Mouse (Mus musculus) midbrain, embryonic 15.5 days (tissue): Measurements from ENCODE around the gene Abcb8. TPM values are rescaled to one million over a fixed set of nuclear protein-coding genes. Genes with fewer than 3 reads are reported as not detected.

Experiments
- ATAC-seq: fragments of 200-750 bp; cut with Nextera tagmentation; replicated peaks from 2 replicates; pipeline ENCODE4 v1.8.0; 2017; ENCODE audit warnings: moderate TSS enrichment
- H3K27ac ChIP-seq: fragments of 300-500 bp; sonication (generic); 2 replicates; pipeline ENCODE4 v1.5.1; 2015; ENCODE audit warnings: mild to moderate bottlenecking, inconsistent platforms
- H3K27me3 ChIP-seq: fragments of 300-500 bp; sonication (generic); replicated peaks from 2 replicates; pipeline ENCODE4 v1.6.1; 2015; ENCODE audit warnings: inconsistent platforms
- H3K36me3 ChIP-seq: fragments of 300-500 bp; sonication (generic); replicated peaks from 2 replicates; pipeline ENCODE4 v1.6.1; 2015; ENCODE audit warnings: inconsistent platforms
- H3K4me1 ChIP-seq: fragments of 300-500 bp; sonication (generic); 2 replicates; pipeline ENCODE4 v1.6.1; 2015; ENCODE audit warnings: inconsistent platforms
- H3K4me2 ChIP-seq: fragments of 300-500 bp; sonication (generic); 2 replicates; pipeline ENCODE4 v1.6.1; 2015; ENCODE audit warnings: inconsistent platforms, mild to moderate bottlenecking, moderate library complexity
- H3K4me3 ChIP-seq: fragments of 300-500 bp; sonication (generic); 2 replicates; pipeline ENCODE4 v1.5.1; 2015; ENCODE audit warnings: mild to moderate bottlenecking, inconsistent platforms
- H3K9ac ChIP-seq: fragments of 300-500 bp; sonication (generic); 2 replicates; pipeline ENCODE4 v1.6.1; 2015; ENCODE audit warnings: mild to moderate bottlenecking, inconsistent platforms
- H3K9me3 ChIP-seq: fragments of 300-500 bp; sonication (generic); 2 replicates; pipeline ENCODE4 v1.6.1; 2016; ENCODE audit warnings: inconsistent platforms
- WGBS: fragments of 180-500 bp; shearing (Covaris S2); methylation state at CpG from one replicate; pipeline ENCODE4 v1.1.7; 2015; ENCODE audit warnings: mixed read lengths; 5-methylcytosine and 5-hydroxymethylcytosine counted together
- polyA plus RNA-seq: library from polyadenylated mRNA; unstranded; fragments of >200 nt; fragmentation: Nextera tagmentation; extraction: Ambion mirVana; gene quantifications from 2 replicates; pipeline ENCODE4 v1.2.1, GENCODE M21; 2015

Abcb8 gene
- polyA plus RNA-seq, 1 experiment from 2014 or later: 57.1 TPM

- peaks cover 56% of the 10 kb centered on the region for H3K4me1 ChIP-seq
- ATAC-seq: peak; percentile 95
- H3K36me3 ChIP-seq: no peaks in the 10 kb centered on the region; the same call in 1 of the 2 replicates
Observed at GRCm38 (mm10) chr5:24423129-24424003, 29.9 kb downstream of the Abcb8 start, which contains the start of the genes Cdk5 and Slc4a2. Cdk5 (minus strand) TSS chr5:24423530. Slc4a2 (plus strand) TSS chr5:24423837.

DNA sequence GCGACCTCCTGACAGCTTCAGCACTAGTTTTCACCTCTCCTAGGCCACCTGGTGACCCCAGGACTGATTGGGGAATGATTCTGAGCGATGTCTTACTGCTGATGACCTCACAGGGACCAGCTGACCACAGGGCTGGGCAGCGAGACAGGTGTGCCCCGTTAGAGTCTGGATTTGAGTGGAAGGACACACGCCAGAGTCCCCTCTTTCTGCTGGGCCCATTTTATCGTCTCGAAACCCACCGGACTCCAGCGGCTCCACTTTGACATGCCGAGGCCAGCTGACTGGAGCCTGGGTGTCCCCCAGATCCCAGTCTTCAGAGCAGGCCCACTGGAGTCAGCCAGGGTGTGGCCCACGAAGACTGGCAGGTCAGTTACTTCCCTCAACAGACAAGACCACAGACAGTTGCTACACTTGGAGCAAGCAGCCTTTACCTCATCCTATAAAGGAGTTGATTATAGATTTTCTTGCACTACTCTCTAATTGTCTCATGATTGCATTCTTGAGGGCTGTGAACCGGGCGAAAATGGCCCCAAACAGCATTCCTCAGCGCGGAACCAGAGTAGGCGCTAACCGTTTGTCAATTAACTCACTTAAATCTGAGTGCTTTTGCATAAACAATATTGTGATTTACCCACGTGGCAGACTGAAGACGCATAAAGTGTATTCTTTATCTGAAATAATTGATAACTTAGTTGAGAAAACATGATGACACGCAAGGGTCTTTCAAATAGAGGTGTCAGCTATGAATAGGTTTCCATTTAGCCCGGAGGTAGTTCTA is 30.7 kb downstream of the Abcb8 start:
- Histone ChIP-seq H3K4me2 (peak overlapping the region; percentile 91), H3K4me3 (peak overlapping the region; percentile 64), H3K36me3 (no peaks in the 10 kb centered on the region; the same call in 1 of the 2 replicates), H3K27me3 (peaks cover 7% of the 10 kb centered on the region; the same call in 1 of the 2 replicates), H3K27ac (peak overlapping the region; percentile 88), H3K9me3 (no peaks in the 10 kb centered on the region), H3K4me1 (peaks cover 60% of the 10 kb centered on the region), H3K9ac (peak overlapping the region; percentile 65)
- WGBS: 15% methylated on average over 21 of the region's 21 CpGs
- peak; percentile 3; the same call in 1 of the 2 replicates for ATAC-seq

More at GRCm38 (mm10) chr5:24423129-24424003, 29.9 kb downstream of the Abcb8 start, which contains the start of the genes Cdk5 and Slc4a2:
- H3K9me3 ChIP-seq: no peaks in the 10 kb centered on the region
- peak within 1 kb of the TSS; percentile 91 for H3K4me2 ChIP-seq
- H3K9ac ChIP-seq: peak within 1 kb of the TSS; percentile 75
- H3K27ac ChIP-seq: peak within 1 kb of the TSS; percentile 88
- peaks cover 7% of the 10 kb centered on the region; the same call in 1 of the 2 replicates for H3K27me3 ChIP-seq
- WGBS: under 1% methylated on average over 46 of the region's 46 CpGs
- H3K4me3 ChIP-seq: peak within 1 kb of the TSS; percentile 64

DNA sequence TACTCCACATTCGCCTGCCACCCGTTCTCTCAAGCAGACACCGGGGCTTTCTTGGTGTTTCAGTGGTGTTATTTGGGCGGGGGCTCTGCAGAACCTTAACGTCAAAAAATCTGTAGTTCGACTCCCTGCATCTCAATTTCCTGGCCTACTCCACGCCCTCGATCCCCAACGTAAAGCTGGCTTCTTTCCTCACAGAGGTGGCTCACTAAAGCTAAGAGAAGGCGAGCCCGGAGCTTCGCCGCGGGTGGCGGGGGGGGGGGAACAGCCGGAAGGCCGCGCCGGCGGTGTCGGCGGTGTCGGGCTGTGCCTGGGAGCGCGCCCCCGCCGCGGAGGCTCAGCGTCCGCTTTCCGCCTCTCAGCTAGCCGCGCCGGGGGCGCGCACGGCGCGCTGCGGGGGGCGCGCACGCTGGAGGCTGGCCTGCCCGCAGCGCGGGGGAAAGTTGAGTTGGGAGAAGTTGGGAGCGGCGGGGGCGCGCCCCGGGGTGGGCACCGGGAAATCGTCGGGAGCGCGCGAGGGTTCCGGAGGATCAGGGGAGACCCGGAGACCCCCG is 31.5 kb downstream of the Abcb8 start:
- WGBS: under 1% methylated on average over 57 of the region's 60 CpGs
- H3K4me1 ChIP-seq: peaks cover 60% of the 10 kb centered on the region
- H3K9me3 ChIP-seq: no peaks in the 10 kb centered on the region
- peak overlapping the region; percentile 43 for H3K9ac ChIP-seq
- H3K36me3 ChIP-seq: no peaks in the 10 kb centered on the region; the same call in 1 of the 2 replicates
- peak overlapping the region; percentile 88 for H3K27ac ChIP-seq
- H3K4me2 ChIP-seq: peak overlapping the region; percentile 91
- ATAC-seq: no peak
- peak overlapping the region; percentile 64 for H3K4me3 ChIP-seq
- H3K27me3 ChIP-seq: peaks cover 7% of the 10 kb centered on the region; the same call in 1 of the 2 replicates

DNA sequence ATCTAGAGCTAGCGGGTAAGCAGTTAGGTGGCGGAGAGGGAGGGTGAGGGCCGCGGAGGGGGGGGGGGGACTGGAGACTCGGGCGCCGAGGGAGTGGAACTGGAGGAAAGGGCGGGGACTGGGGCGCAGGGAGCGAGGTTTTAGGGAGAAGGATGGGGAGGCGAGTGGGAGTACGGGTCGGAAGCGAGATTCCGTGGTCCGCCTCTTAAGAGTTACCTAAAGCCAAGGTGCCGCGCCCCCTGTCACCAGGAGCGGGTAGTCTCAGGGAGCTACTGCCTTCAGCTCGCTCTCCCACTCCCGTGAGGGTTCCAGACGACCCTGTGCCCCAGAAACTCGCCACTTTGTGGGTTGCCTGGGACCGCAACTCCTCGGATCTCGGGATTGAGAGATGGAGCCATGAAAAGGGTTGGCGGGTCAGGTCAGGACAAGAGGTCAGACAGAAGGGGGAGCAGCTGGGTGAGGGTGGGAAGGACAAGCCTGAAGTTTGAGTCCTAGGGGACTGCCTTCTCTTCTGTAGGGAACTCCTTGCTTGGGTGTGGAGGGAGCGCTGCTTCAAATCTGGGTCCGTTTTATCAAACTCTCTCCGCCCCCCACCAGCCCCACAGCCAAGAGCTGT is 32.1 kb downstream of the Abcb8 start:
- Histone ChIP-seq H3K27me3 (peaks cover 7% of the 10 kb centered on the region; the same call in 1 of the 2 replicates), H3K4me1 (peaks cover 60% of the 10 kb centered on the region), H3K36me3 (no peaks in the 10 kb centered on the region; the same call in 1 of the 2 replicates), H3K27ac (0 out of 2 replicates have a peak overlapping the region, but pooled peaks have one; percentile 34), H3K9ac (peak overlapping the region; percentile 43), H3K9me3 (no peaks in the 10 kb centered on the region), H3K4me3 (peak overlapping the region; percentile 64), H3K4me2 (peak overlapping the region; percentile 91)
- no peak for ATAC-seq
- WGBS: under 1% methylated on average over 29 of the region's 30 CpGs

DNA sequence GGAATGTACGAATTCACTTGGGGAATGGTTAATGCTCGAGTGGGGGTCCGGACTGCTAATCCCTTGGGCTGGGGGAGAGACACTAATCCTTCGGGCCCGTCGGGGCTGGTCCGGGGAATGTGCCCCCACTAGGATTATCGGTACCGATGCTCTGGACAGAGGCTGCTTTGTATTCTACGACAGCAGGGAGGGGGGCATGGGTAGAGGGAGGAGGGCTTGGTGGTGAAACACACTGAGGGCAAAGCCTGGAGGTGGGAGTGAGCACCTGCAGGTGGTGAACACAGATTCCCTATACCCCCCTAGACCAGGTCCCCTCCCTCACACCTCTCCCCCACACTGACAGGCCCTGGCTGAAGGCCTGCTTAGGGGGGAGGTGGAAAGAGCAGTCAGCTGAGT is 32.6 kb downstream of the Abcb8 start:
- 1% methylated on average over 10 of the region's 10 CpGs for WGBS
- Histone ChIP-seq H3K27ac (no peak overlapping the region), H3K4me2 (peak overlapping the region; percentile 91), H3K9me3 (no peaks in the 10 kb centered on the region), H3K4me3 (peak overlapping the region; percentile 64), H3K27me3 (peaks cover 7% of the 10 kb centered on the region; the same call in 1 of the 2 replicates), H3K9ac (peak overlapping the region; percentile 43; the same call in 1 of the 2 replicates), H3K4me1 (peaks cover 60% of the 10 kb centered on the region), H3K36me3 (peaks cover 2% of the 10 kb centered on the region; the same call in 1 of the 2 replicates)
- ATAC-seq: no peak

DNA sequence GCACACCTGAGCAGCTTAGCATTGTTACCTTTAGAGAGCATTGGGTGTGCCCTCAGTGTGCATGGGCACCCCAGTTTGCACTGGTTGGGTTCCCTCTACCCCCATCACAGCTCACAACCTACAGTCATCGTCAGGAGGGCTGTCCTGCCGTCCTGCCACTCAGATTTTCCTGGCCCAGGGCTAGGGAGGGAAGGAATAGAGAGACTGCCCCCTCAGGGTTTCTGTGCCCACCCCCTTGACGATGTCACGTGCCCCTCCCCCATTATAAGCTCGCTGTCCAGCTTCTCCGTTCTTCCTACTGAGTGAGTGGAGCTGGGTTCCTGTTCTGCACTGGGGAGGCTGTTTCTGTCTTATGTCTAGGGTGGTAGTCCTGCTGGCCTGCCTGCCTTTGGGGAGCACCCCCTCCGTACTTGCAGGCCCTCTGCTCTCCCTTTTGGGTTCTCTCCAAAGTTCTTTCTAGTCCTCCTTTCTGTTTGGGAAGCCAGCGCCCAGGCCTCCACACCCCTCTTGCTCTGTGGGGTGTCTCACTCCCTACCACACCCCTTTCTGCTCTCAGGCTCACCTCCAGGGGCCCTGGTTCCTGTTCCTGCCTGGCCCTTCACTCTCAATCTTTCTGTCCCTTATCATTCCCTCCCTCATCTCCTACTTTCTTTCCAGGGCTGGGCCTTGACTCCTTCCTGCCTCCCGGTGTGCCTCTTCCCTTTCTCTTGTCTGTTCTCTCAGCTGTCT is 33.3 kb downstream of the Abcb8 start:
- no peak for ATAC-seq
- Histone ChIP-seq H3K9ac (no peak overlapping the region), H3K36me3 (peaks cover 3% of the 10 kb centered on the region; the same call in 1 of the 2 replicates), H3K4me2 (peak overlapping the region; percentile 91), H3K9me3 (no peaks in the 10 kb centered on the region), H3K27me3 (peaks cover 7% of the 10 kb centered on the region; the same call in 1 of the 2 replicates), H3K27ac (no peak overlapping the region), H3K4me3 (peak overlapping the region; percentile 64), H3K4me1 (peaks cover 59% of the 10 kb centered on the region)
- 8% methylated on average over 9 of the region's 9 CpGs for WGBS

DNA sequence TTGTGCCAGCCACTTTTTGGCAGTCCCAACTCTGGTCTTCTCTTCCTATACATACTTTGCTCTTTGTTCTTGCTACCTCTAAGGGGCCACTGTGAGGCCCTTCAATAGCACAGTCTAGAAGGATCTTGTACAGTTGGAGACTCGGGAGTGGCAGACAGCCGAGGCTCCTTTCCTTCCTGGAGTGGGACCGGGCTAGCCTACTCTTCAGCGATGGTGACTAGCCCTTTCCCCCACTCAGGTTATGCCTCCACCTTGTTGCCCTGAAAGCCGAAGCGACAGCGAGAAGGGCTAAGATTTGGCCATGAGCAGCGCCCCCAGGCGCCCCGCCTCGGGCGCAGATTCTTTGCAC is 33.8 kb downstream of the Abcb8 start:
- H3K36me3 ChIP-seq: 0 out of 2 replicates have a peak, but pooled peaks cover 3% of the 10 kb centered on the region
- no peak overlapping the region for H3K9ac ChIP-seq
- peaks cover 7% of the 10 kb centered on the region; the same call in 1 of the 2 replicates for H3K27me3 ChIP-seq
- no peak for ATAC-seq
- no peaks in the 10 kb centered on the region for H3K9me3 ChIP-seq
- no peak overlapping the region for H3K27ac ChIP-seq
- no peak overlapping the region for H3K4me3 ChIP-seq
- H3K4me2 ChIP-seq: no peak overlapping the region
- H3K4me1 ChIP-seq: peaks cover 54% of the 10 kb centered on the region
- 17% methylated on average over 12 of the region's 12 CpGs for WGBS

DNA sequence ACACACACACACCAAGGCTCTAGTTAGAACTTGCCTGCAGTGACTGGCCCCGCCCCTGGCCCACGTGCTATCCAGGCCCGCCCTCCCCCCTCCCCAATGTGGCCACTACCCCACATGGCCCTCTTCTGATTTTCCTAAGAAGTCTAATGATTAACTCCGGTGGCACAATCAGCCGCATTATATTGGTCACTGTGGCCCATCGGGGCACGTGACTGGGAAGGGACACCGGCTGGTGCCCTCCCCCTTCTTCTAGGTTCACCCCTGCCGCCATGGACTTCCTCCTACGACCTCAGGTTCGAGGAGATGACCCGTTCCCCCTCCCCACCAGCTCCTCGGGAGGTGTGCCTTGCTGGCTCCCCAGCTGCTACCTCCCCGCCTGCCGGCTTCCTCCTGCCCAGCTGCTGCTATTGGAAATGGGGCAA is 34.5 kb downstream of the Abcb8 start:
- peak overlapping the region; percentile 25; the same call in 1 of the 2 replicates for H3K4me2 ChIP-seq
- H3K4me1 ChIP-seq: peaks cover 46% of the 10 kb centered on the region
- H3K36me3 ChIP-seq: 0 out of 2 replicates have a peak, but pooled peaks cover 8% of the 10 kb centered on the region
- WGBS: 9% methylated on average over 15 of the region's 15 CpGs
- H3K27me3 ChIP-seq: peaks cover 7% of the 10 kb centered on the region; the same call in 1 of the 2 replicates
- H3K27ac ChIP-seq: no peak overlapping the region
- no peak overlapping the region for H3K9ac ChIP-seq
- H3K4me3 ChIP-seq: no peak overlapping the region
- H3K9me3 ChIP-seq: no peaks in the 10 kb centered on the region
- no peak for ATAC-seq

DNA sequence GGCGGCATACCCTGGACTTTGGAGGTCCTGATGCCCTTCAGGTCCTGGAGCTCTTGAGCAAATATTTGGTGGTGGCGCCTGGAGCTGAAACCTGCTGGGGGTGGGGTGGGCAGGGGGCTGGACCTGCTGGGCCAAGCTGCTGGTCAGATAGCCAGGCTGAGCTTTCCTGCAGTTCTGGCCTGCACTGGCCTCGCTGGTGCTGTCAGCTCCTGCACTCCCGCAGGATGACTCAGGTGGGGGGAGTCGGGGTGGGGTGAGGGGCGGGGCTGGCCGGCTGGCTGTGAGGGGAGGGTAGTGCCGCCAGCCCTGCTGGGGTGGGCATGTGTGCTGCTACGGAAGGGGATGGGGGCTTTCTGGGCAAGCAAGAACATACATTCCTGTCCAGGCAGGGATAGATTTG is 35.1 kb downstream of the Abcb8 start:
- H3K27me3 ChIP-seq: peaks cover 7% of the 10 kb centered on the region; the same call in 1 of the 2 replicates
- peaks cover 46% of the 10 kb centered on the region for H3K4me1 ChIP-seq
- H3K4me2 ChIP-seq: 0 out of 2 replicates have a peak overlapping the region, but pooled peaks have one; percentile 25
- 18% methylated on average over 9 of the region's 9 CpGs for WGBS
- no peak overlapping the region for H3K4me3 ChIP-seq
- no peak for ATAC-seq
- no peak overlapping the region for H3K9ac ChIP-seq
- H3K27ac ChIP-seq: no peak overlapping the region
- no peaks in the 10 kb centered on the region for H3K9me3 ChIP-seq
- 0 out of 2 replicates have a peak, but pooled peaks cover 8% of the 10 kb centered on the region for H3K36me3 ChIP-seq

DNA sequence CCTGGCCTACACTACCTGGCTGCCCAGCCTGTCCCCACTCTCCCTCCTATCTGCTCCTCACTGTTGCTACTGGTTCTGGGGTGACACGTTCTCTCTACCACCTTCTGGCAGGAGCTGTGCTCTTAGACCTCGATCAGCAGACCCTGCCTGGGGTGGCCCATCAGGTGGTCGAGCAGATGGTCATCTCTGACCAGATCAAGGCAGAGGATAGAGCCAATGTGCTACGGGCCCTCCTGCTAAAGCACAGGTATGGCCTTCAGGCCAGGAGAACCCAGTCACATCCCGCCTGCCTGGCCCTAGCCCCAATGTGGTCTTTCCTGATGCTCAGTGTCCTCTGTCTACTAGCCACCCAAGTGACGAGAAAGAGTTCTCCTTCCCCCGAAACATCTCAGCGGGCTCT is 40.5 kb downstream of the Abcb8 start:
- no peaks in the 10 kb centered on the region for H3K9me3 ChIP-seq
- 89% methylated on average over 8 of the region's 8 CpGs for WGBS
- H3K27me3 ChIP-seq: no peaks in the 10 kb centered on the region
- no peak for ATAC-seq
- no peak overlapping the region for H3K4me2 ChIP-seq
- no peaks in the 10 kb centered on the region for H3K4me1 ChIP-seq
- no peak overlapping the region for H3K9ac ChIP-seq
- H3K36me3 ChIP-seq: 0 out of 2 replicates have a peak, but pooled peaks cover 12% of the 10 kb centered on the region
- H3K4me3 ChIP-seq: no peak overlapping the region
- no peak overlapping the region for H3K27ac ChIP-seq
